Mouse (Mus musculus) central nervous system, embryonic 11.5 days (tissue): ENCODE measurements around the gene Araf. TPM values are rescaled to one million over a fixed set of nuclear protein-coding genes. Genes with fewer than 3 reads are reported as not detected.

Source experiments
- polyA plus RNA-seq: library from polyadenylated mRNA; depleted of rRNA; stranded (reverse); fragments of >200 nt; gene quantifications from 2 replicates; pipeline ENCODE4 v1.2.3, GENCODE M21; 2012; rRNA removed

The Araf gene
- 110 and 145 TPM in 2 replicates for polyA plus RNA-seq

DNA sequence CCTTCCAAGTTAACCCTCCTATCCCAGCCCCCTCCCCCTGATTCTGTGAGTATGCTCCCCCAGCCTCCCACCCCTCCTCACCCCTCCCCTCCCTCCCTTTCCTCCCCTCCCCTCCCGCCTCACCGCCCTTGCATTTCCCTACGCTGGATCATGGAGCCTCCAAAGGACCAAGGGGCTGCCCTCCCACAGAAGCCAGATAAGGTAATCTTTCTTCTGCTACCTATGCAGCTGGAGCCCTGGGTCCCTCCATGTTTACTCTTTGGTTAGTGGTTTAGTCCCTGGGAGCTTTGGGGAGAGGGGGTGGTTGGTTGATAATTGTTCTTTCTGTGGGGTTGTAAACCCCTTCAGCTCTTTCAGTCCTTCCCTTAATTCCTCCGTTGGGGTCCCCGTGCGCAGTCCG, at the start of gene Araf:
TSS of gene Araf (plus strand) at position 134 of the 400 bp plus-strand sequence.

DNA sequence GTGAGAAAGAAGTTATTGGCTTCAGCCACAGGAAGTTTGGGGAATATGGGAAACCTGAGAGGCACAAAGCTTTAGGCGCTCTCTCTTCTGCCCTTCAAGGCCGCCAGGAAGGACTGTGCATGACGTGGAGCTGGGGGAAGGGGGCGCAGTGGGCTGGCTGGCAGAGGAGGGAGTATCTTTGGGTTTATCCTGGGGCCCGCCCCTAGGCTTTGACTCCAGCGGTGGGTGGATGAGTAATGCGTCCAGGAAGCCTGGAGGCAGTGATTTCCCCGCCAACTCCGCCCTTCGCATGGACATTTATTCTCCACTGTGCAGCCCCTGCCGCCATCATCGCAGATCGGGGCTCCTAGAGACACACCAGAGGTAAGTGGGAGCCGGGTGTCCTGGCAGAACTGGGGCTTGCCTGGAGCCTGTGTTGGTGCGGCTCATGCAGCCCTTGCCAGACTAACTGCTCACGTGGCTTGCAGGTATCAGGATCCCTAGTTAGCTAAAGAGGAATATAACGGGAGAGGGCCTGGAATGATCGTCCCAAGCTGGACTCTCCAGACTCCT, 72.4 kb downstream of the Araf start, which contains the start of gene Timp1:
TSS of gene Timp1 (plus strand) at position 205 of the 552 bp plus-strand sequence.

Other genes with a start within 250 kb of the Araf start
- gene Rgn, start 248.0 kb upstream of the Araf start, polyA plus RNA-seq: 1.1 and 2.9 TPM in 2 replicates
- 63.4 and 86.4 TPM in 2 replicates for gene Rbm10, start 180.3 kb upstream of the Araf start, polyA plus RNA-seq
- gene Ndufb11, start 180.2 kb upstream of the Araf start, polyA plus RNA-seq: 187 and 251 TPM in 2 replicates
- gene Uba1, start 139.5 kb upstream of the Araf start, polyA plus RNA-seq: 263 and 292 TPM in 2 replicates
- gene Cdk16, start 109.9 kb upstream of the Araf start, polyA plus RNA-seq: 120 and 194 TPM in 2 replicates
- gene Usp11, start 93.9 kb upstream of the Araf start, polyA plus RNA-seq: 82.2 and 87.4 TPM in 2 replicates
- gene Timp1, start 72.4 kb downstream of the Araf start, polyA plus RNA-seq: 6.4 and 13.3 TPM in 2 replicates
- gene Syn1, start 123.2 kb downstream of the Araf start, polyA plus RNA-seq: 6.0 and 6.4 TPM in 2 replicates
- gene Cfp, start 133.7 kb downstream of the Araf start, polyA plus RNA-seq: 20.5 and 23.8 TPM in 2 replicates
- 13.7 and 21.4 TPM in 2 replicates for gene Elk1, start 152.8 kb downstream of the Araf start, polyA plus RNA-seq
- 33.6 and 36.0 TPM in 2 replicates for gene Uxt, start 164.2 kb downstream of the Araf start, polyA plus RNA-seq